Mouse (Mus musculus) hindbrain, embryonic 11.5 days (tissue): ENCODE results near the gene Abhd12. TPM values are rescaled to one million over a fixed set of nuclear protein-coding genes. Genes with fewer than 3 reads are reported as not detected.
A peak's percentile ranks its signal among the peaks of the same experiment; 100 is the strongest.

Experiments used
- ATAC-seq: fragments of 200-750 bp; cut with Nextera tagmentation; 2 replicates; pipeline ENCODE4 v1.8.0; 2017; ENCODE audit warnings: mild to moderate bottlenecking, moderate TSS enrichment, moderate library complexity; ENCODE audit not compliant: low FRiP score
- DNase-seq: peaks from one replicate; pipeline ENCODE4 v3.0.0-alpha.2; 2015; ENCODE audit warnings: low spot score
- H3K27ac ChIP-seq: fragments of 300-500 bp; sonication (generic); 2 replicates; pipeline ENCODE4 v1.5.1; 2014; ENCODE audit warnings: mild to moderate bottlenecking, low read depth, low read length
- H3K27me3 ChIP-seq: fragments of 300-500 bp; sonication (generic); 2 replicates; pipeline ENCODE4 v1.6.1; 2014; ENCODE audit warnings: mild to moderate bottlenecking, low read length, moderate library complexity, mixed read lengths; ENCODE audit not compliant: control insufficient read depth, insufficient read depth
- H3K36me3 ChIP-seq: fragments of 300-500 bp; sonication (generic); 2 replicates; pipeline ENCODE4 v1.6.1; 2014; ENCODE audit warnings: mild to moderate bottlenecking, low read length, moderate library complexity, mixed read lengths; ENCODE audit not compliant: control insufficient read depth, insufficient read depth
- H3K4me1 ChIP-seq: fragments of 300-500 bp; sonication (generic); replicated peaks from 2 replicates; pipeline ENCODE4 v1.6.1; 2014; ENCODE audit warnings: low read length, mixed read lengths; ENCODE audit not compliant: control insufficient read depth, insufficient read depth
- H3K4me2 ChIP-seq: fragments of 300-500 bp; sonication (generic); replicated peaks from 2 replicates; pipeline ENCODE4 v1.6.1; 2014; ENCODE audit warnings: mild to moderate bottlenecking, low read depth, low read length
- H3K4me3 ChIP-seq: fragments of 300-500 bp; sonication (generic); 2 replicates; pipeline ENCODE4 v1.5.1; 2014; ENCODE audit warnings: low read depth, low read length
- H3K9ac ChIP-seq: fragments of 300-500 bp; sonication (generic); 2 replicates; pipeline ENCODE4 v1.6.1; 2014; ENCODE audit warnings: low read depth, low read length
- H3K9me3 ChIP-seq: fragments of 300-500 bp; sonication (generic); 2 replicates; pipeline ENCODE4 v1.6.1; 2016; ENCODE audit warnings: low read length; ENCODE audit not compliant: control insufficient read depth
- WGBS: fragments of 180-500 bp; shearing (Covaris S2); extraction: QIAGEN DNeasy Blood & Tissue Kit; methylation state at CpG from one replicate; pipeline ENCODE4 v1.1.7; 2014; 5-methylcytosine and 5-hydroxymethylcytosine counted together
- polyA plus RNA-seq: library from polyadenylated mRNA; unstranded; fragments of >200 nt; fragmentation: Nextera tagmentation; extraction: Ambion mirVana; gene quantifications from 2 replicates; pipeline ENCODE4 v1.2.1, GENCODE M21; 2014

The Abhd12 gene
- polyA plus RNA-seq, 1 experiment from 2014 or later, result 56.2 TPM

DNA sequence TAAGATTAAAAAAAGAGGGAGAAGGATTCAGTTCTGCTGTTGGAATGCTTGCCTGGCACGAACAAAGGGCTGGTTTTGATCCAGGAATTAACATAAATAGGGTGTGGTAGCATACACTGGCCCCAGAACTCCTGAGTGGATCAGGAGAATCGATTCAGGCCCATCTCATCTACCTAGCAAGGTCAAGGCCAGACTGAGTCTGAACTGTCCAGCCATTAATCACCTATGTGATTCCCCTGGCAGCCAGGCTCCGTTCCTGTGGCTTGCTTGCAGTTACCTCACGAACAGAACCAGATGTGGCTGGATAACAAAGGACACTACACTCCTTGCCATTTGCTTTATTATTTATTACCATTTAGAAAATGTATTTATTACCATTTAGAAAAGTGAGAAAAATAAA, 111.2 kb downstream of the Abhd12 start:
- ATAC-seq (no peak), DNase-seq (no peak)
- WGBS, result 82% methylated on average over 4 of the region's 4 CpGs
- H3K27ac ChIP-seq, result no peak overlapping the region
- H3K4me3 ChIP-seq, result no peak overlapping the region
- H3K9me3 ChIP-seq, result no peaks in the 10 kb centered on the region
- no peaks in the 10 kb centered on the region for H3K27me3 ChIP-seq
- no peak overlapping the region for H3K9ac ChIP-seq
- H3K4me2 ChIP-seq, result no peak overlapping the region
- no peaks in the 10 kb centered on the region for H3K4me1 ChIP-seq
- no peaks in the 10 kb centered on the region for H3K36me3 ChIP-seq

DNA sequence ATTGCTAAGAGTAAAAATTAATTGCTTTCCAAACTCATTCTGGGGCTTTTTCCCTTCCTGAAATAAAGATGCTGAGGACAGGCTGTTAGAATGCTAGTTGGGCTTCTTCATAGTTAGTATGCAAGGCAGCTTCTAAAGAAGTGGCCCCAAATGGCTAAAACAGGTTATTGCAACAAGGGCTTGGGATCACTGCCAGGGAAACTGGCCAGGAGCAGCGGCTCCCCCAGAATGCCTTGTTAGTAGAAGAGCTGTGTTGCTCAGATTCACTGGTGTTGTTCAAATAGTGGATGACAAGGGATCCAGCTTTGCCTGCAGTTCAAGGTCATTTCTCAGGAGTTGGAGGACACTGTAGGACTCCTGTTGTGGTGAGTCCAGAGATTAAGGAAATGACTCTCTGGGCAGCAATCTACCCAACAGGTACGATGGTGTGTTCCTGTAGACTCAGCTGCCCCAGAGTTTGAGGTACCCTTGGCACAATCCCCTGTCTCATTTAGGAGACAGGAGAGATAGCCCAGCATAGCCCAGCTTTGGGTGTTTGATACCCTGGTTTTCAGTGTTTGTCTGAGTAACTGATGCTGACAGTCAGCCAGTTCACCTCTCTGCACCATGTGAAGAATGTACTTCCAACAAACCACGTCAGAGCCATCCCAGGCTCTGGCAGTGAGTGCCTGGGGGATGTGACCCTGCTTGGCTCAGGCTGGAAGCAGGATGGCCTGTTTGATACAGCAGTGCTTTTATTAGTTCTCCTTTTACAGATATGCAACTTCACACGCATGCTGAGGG, 115.6 kb downstream of the Abhd12 start:
- H3K9me3 ChIP-seq, result no peaks in the 10 kb centered on the region
- no peaks in the 10 kb centered on the region for H3K4me1 ChIP-seq
- H3K36me3 ChIP-seq, result no peaks in the 10 kb centered on the region
- no peaks in the 10 kb centered on the region for H3K27me3 ChIP-seq
- H3K4me3 ChIP-seq, result no peak overlapping the region
- H3K27ac ChIP-seq, result no peak overlapping the region
- 73% methylated on average over 4 of the region's 4 CpGs for WGBS
- no peak overlapping the region for H3K4me2 ChIP-seq
- no peak for DNase-seq
- ATAC-seq, result no peak
- no peak overlapping the region for H3K9ac ChIP-seq

DNA sequence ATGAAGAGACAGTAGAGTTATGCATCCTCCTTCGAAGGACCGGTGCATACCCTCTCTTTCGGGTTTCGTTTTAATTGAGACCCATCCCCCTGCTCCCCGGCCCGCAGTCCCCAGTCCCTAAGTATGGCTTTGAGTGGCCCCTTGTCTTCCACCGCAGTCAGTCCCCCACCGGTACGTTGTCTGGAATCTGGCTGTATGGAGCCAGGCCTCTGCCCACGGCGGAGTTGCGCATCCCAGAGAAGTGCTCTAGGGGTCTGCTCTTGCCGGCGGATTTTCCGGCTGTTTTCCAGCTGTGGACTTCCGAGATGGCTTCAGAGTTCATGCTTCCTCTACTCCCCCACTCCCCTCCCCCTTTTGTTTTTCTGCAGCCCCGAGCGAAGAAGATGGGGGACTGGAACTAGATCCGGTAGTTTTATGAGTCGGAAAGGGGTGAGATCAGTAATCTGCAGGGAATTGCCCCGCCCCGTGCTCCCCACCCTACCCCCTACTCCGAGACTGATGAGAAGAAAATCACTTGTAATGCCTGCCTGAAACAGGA, 117.2 kb downstream of the Abhd12 start:
- H3K36me3 ChIP-seq, result no peaks in the 10 kb centered on the region
- H3K4me2 ChIP-seq, result peak overlapping the region; percentile 91
- no peaks in the 10 kb centered on the region for H3K27me3 ChIP-seq
- peak overlapping the region; percentile 83 for H3K4me3 ChIP-seq
- 2% methylated on average over 23 of the region's 23 CpGs for WGBS
- peak; percentile 67 for ATAC-seq
- H3K27ac ChIP-seq, result no peak overlapping the region
- no peaks in the 10 kb centered on the region for H3K4me1 ChIP-seq
- peak overlapping the region; percentile 70 for H3K9ac ChIP-seq
- no peaks in the 10 kb centered on the region for H3K9me3 ChIP-seq
- peak; percentile 60 for DNase-seq

DNA sequence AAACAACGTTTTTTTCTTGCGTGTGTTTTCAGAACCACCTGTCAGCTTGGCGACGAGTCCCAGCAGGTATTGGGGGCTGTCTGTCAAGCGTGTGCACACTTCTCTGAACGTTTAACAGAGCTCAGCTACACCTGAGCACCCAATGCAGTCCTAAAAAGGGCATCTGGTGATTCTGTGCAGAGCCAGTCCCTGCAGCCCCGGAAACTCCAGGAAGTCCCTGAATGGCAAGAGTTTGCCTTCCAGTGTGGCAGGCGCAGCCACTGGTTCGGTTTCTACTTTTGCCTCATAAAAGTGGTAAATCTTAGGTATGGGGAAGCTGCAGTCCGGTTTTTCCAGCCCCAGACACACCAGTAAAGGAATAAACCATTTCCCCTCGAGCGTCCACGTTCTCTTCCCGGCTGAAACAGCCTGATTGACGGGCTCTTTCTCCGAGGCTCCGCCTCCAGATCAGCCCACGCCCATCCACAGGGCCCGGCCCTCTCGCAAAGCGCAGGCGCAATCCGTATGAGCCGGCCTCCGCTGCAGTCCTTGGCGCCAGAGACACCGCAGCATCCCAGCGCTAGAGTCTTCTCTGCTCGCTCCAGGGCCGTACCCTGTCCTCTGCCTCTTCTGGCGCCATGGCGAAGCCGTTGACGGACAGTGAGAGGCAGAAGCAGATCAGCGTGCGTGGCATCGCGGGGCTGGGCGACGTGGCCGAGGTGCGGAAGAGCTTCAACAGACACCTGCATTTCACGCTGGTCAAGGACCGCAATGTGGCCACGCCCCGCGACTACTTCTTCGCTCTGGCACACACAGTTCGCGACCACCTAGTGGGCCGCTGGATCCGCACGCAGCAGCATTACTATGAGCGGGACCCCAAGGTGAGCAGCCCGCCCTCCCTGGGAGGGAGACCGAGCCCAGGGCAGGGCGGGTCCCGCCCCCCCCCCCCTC, 118.0 kb downstream of the Abhd12 start, which contains the start of gene Pygb:
TSS of gene Pygb (plus strand) at position 485 of the 930 bp plus-strand sequence.
- ATAC-seq (peak; percentile 96), DNase-seq (peak; percentile 93)
- Histone ChIP-seq H3K27ac (peak within 1 kb of the TSS; percentile 45; the same call in 1 of the 2 replicates), H3K4me1 (no peaks in the 10 kb centered on the region), H3K36me3 (no peaks in the 10 kb centered on the region), H3K4me3 (peak within 1 kb of the TSS; percentile 83), H3K9ac (peak within 1 kb of the TSS; percentile 70), H3K9me3 (no peaks in the 10 kb centered on the region), H3K27me3 (no peaks in the 10 kb centered on the region), H3K4me2 (peak within 1 kb of the TSS; percentile 91)
- 4% methylated on average over 58 of the region's 58 CpGs for WGBS

DNA sequence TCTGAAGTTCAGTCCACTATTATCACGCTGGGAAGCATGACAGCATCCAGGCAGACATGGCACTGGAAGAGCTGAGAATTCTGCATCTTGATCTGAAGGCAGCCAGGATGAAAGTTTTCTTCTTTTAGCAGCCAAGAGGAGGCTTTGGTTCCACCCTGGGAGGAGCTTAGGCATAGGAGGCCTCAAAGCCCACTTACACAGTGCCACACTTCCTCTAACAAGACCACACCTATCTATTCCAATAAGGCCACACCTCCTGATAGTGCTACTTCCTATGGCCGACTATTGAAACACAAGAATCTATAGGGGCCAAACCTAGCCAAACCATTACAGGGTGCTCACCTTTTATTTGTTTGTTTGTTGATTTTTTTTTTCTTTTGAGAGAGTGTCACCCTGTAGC, 121.7 kb downstream of the Abhd12 start:
- ATAC-seq, result no peak
- WGBS, result 81% methylated on average over 2 of the region's 2 CpGs
- H3K36me3 ChIP-seq, result no peaks in the 10 kb centered on the region
- H3K4me3 ChIP-seq, result no peak overlapping the region
- no peak overlapping the region for H3K27ac ChIP-seq
- H3K9me3 ChIP-seq, result no peaks in the 10 kb centered on the region
- H3K4me1 ChIP-seq, result no peaks in the 10 kb centered on the region
- H3K27me3 ChIP-seq, result no peaks in the 10 kb centered on the region
- no peak overlapping the region for H3K4me2 ChIP-seq
- DNase-seq, result no peak
- H3K9ac ChIP-seq, result no peak overlapping the region

Other genes starting within 250 kb of the Abhd12 start
- gene Acss1, start 236.2 kb downstream of the Abhd12 start, polyA plus RNA-seq, result 31.4 and 31.9 TPM in 2 replicates
- 1.1 and 1.9 TPM in 2 replicates for gene Vsx1, start 215.4 kb downstream of the Abhd12 start, polyA plus RNA-seq
- gene Entpd6, start 155.7 kb downstream of the Abhd12 start, polyA plus RNA-seq, result 24.2 and 25.6 TPM in 2 replicates
- 29.8 and 35.3 TPM in 2 replicates for gene Pygb, start 118.0 kb downstream of the Abhd12 start, polyA plus RNA-seq
- gene Gins1, start 659 bp upstream of the Abhd12 start, polyA plus RNA-seq, result 66.0 and 67.5 TPM in 2 replicates
- 10.7 and 10.9 TPM in 2 replicates for gene Ninl, start 134.6 kb upstream of the Abhd12 start, polyA plus RNA-seq
- gene Nanp, start 134.7 kb upstream of the Abhd12 start, polyA plus RNA-seq, result 41.8 and 42.4 TPM in 2 replicates
- not detected in 2 replicates for gene Gm14151, start 187.6 kb upstream of the Abhd12 start, polyA plus RNA-seq
- gene Gm14147, start 193.5 kb upstream of the Abhd12 start, polyA plus RNA-seq, result not detected in 2 replicates